Mouse (Mus musculus) midbrain, embryonic 12.5 days (tissue): ENCODE measurements around the gene Arhgap18. TPM values are rescaled to one million over a fixed set of nuclear protein-coding genes. Genes with fewer than 3 reads are reported as not detected.
A peak's percentile ranks its signal among the peaks of the same experiment; 100 is the strongest.

Experiments used
- ATAC-seq: fragments of 200-750 bp; cut with Nextera tagmentation; 2 replicates; pipeline ENCODE4 v1.8.0; 2017; ENCODE audit warnings: low read depth, moderate TSS enrichment, moderate library complexity; ENCODE audit not compliant: low FRiP score
- H3K27ac ChIP-seq: fragments of 300-500 bp; sonication (generic); replicated peaks from 2 replicates; pipeline ENCODE4 v1.5.1; 2016; ENCODE audit warnings: mild to moderate bottlenecking
- H3K27me3 ChIP-seq: fragments of 300-500 bp; sonication (generic); 2 replicates; pipeline ENCODE4 v1.6.1; 2016; ENCODE audit warnings: mild to moderate bottlenecking
- H3K36me3 ChIP-seq: fragments of 300-500 bp; sonication (generic); 2 replicates; pipeline ENCODE4 v1.6.1; 2016
- H3K4me1 ChIP-seq: fragments of 300-500 bp; sonication (generic); 2 replicates; pipeline ENCODE4 v1.6.1; 2016
- H3K4me2 ChIP-seq: fragments of 300-500 bp; sonication (generic); replicated peaks from 2 replicates; pipeline ENCODE4 v1.6.1; 2016; ENCODE audit warnings: mild to moderate bottlenecking, moderate library complexity
- H3K4me3 ChIP-seq: fragments of 300-500 bp; sonication (generic); 2 replicates; pipeline ENCODE4 v1.5.1; 2016; ENCODE audit warnings: mild to moderate bottlenecking
- H3K9ac ChIP-seq: fragments of 300-500 bp; sonication (generic); replicated peaks from 2 replicates; pipeline ENCODE4 v1.6.1; 2016; ENCODE audit warnings: mild to moderate bottlenecking, moderate library complexity
- H3K9me3 ChIP-seq: fragments of 300-500 bp; sonication (generic); 2 replicates; pipeline ENCODE4 v1.6.1; 2016; ENCODE audit warnings: mild to moderate bottlenecking
- WGBS: fragments of 180-500 bp; shearing (Covaris S2); methylation state at CpG from one replicate; pipeline ENCODE4 v1.1.7; 2016; 5-methylcytosine and 5-hydroxymethylcytosine counted together
- polyA plus RNA-seq: library from polyadenylated mRNA; unstranded; fragments of >200 nt; fragmentation: Nextera tagmentation; extraction: Ambion mirVana; gene quantifications from 2 replicates; pipeline ENCODE4 v1.2.1, GENCODE M21; 2016

Arhgap18 gene
- polyA plus RNA-seq, 1 experiment from 2014 or later: 17.8 TPM

DNA sequence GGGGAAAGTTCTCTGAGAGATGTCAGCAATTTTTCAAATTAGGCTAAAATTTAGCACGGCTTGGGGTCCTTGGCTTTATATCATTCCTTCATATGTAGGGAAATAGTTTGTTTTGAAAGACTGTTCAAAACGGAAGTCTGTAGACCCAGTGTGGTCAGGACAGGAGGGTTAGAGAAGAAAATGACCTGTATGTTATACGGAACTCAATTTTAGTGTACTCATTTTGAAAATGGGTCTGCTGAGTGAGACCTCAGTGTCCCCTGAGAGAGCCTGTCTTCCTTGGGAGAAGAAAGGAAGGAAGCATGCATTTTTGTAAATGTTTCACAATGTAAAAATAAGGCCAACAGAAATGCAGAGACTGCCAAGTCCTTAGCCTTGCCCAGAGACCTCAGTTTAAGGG lies 38.6 kb downstream of the Arhgap18 start:
- Histone ChIP-seq H3K9me3 (no peaks in the 10 kb centered on the region), H3K4me3 (no peak overlapping the region), H3K27me3 (no peaks in the 10 kb centered on the region), H3K4me1 (no peaks in the 10 kb centered on the region; the same call in 1 of the 2 replicates), H3K9ac (no peak overlapping the region), H3K4me2 (no peak overlapping the region), H3K27ac (no peak overlapping the region), H3K36me3 (no peaks in the 10 kb centered on the region)
- WGBS: 87% methylated on average over 3 of the region's 3 CpGs
- no peak for ATAC-seq

DNA sequence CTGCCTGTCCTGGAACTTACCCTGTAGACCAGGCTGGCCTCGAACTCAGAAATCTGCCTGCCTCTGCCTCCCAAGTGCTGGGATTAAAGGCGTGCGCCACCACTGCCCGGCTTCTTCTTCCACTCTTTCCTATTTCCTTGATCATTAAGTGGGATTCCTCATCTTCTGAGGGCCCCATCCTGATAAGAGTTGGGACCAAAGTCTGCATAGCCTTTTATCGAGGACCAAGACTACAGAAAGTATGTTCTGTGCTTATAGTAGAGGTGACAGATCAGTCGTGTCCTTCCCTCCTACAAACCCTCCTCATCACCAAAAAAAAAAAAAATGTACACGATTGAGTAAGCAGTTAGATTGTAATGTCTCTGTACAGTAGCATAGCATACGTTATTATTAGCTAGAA lies 39.8 kb downstream of the Arhgap18 start:
- H3K27me3 ChIP-seq: no peaks in the 10 kb centered on the region
- no peak overlapping the region for H3K27ac ChIP-seq
- no peak overlapping the region for H3K4me3 ChIP-seq
- no peak overlapping the region for H3K9ac ChIP-seq
- H3K36me3 ChIP-seq: no peaks in the 10 kb centered on the region
- no peak for ATAC-seq
- no peak overlapping the region for H3K4me2 ChIP-seq
- 92% methylated on average over 8 of the region's 8 CpGs for WGBS
- no peaks in the 10 kb centered on the region; the same call in 1 of the 2 replicates for H3K4me1 ChIP-seq
- H3K9me3 ChIP-seq: no peaks in the 10 kb centered on the region

- H3K9ac ChIP-seq: no peak overlapping the region
- WGBS: 83% methylated on average over 10 of the region's 10 CpGs
- no peaks in the 10 kb centered on the region for H3K27me3 ChIP-seq
- no peak overlapping the region for H3K27ac ChIP-seq
- no peaks in the 10 kb centered on the region for H3K36me3 ChIP-seq
- no peaks in the 10 kb centered on the region for H3K9me3 ChIP-seq
- no peak overlapping the region for H3K4me2 ChIP-seq
- no peaks in the 10 kb centered on the region; the same call in 1 of the 2 replicates for H3K4me1 ChIP-seq
- no peak for ATAC-seq
- H3K4me3 ChIP-seq: no peak overlapping the region
These were observed 43.4 kb downstream of the Arhgap18 start for GRCm38 (mm10) chr10:26796432-26797286.

DNA sequence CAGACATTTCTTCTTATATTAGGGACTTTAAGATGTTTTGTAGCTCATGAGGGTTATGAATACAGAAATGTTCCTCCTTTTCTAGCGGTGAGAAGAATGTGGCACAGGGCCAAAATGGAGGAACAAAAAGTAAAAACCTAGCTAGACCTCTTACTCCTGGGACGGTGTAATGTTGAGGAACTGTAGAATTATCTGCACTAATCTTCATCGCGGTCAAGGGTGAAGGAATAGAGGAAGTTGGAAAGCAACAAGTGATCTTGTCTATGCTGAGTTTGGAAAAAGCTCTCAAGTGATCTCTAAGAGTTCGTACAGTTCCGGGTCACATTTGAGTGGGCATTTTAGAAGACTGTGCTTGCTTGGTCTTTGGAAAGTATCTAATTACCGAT lies 44.1 kb downstream of the Arhgap18 start:
- no peak overlapping the region for H3K9ac ChIP-seq
- WGBS: 91% methylated on average over 7 of the region's 7 CpGs
- no peak for ATAC-seq
- H3K9me3 ChIP-seq: no peaks in the 10 kb centered on the region
- H3K4me2 ChIP-seq: no peak overlapping the region
- H3K36me3 ChIP-seq: no peaks in the 10 kb centered on the region
- H3K27ac ChIP-seq: no peak overlapping the region
- H3K4me3 ChIP-seq: no peak overlapping the region
- H3K27me3 ChIP-seq: no peaks in the 10 kb centered on the region
- H3K4me1 ChIP-seq: no peaks in the 10 kb centered on the region; the same call in 1 of the 2 replicates

DNA sequence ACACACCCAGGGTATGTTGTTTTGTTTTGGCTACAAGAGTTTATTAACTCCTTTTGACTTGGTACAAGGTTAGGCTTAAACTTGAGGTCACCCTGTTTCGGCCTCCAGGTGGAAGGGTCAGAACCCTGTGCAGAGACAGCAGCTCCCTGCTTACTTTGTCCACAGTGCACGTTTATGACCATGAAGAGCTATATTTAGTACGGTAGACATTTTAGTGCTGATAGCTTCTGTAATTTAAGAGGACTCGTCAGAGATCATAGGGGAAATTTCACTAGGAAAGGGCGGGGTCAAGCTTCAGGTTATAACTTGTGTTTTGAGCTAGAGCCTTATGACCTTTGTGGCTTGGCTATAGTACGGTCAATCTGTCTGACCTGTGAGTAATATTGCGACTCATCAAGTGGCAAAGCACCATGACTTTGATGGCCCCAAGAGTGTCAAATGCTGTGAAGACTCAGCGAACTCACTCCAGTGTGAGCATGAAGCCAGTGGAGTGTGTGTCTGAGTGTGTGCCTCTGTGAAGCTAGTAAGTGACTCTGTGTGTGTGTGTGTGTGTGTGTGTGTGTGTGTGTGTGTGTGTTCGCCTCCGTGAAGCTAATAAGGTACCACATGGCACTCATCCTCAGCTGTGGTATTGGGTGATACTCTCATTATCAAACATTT lies 45.7 kb downstream of the Arhgap18 start:
- Histone ChIP-seq H3K4me2 (no peak overlapping the region), H3K4me3 (no peak overlapping the region), H3K9me3 (no peaks in the 10 kb centered on the region), H3K27ac (no peak overlapping the region), H3K4me1 (no peaks in the 10 kb centered on the region; the same call in 1 of the 2 replicates), H3K27me3 (no peaks in the 10 kb centered on the region), H3K36me3 (no peaks in the 10 kb centered on the region), H3K9ac (no peak overlapping the region)
- ATAC-seq: no peak
- 85% methylated on average over 10 of the region's 10 CpGs for WGBS

DNA sequence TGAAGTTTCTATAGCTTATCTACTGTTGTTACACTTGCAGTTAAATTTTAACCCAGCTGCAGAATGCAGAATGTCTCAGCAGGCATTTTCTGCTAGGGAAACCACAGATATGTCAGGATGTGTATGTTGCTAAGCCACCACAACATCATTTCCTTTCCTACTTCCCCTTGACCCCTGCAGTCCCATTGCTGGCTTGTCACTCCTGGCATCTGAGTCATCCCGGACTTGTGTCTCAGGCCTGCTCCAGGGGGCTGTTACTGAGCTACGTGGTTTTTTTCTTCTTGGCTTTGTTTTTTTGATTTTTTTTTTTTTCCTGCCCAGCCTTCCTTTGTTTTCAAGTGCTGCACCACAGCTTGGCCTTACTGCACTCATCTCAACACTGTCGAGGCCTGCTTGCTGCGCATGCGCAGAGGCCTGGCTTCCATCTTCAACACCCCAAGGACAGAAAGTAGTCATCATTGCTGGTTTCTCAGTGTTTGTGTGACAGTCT lies 46.4 kb downstream of the Arhgap18 start:
- ATAC-seq: no peak
- Histone ChIP-seq H3K27me3 (no peaks in the 10 kb centered on the region), H3K36me3 (no peaks in the 10 kb centered on the region), H3K4me3 (no peak overlapping the region), H3K27ac (no peak overlapping the region), H3K9me3 (no peaks in the 10 kb centered on the region), H3K4me1 (no peaks in the 10 kb centered on the region; the same call in 1 of the 2 replicates), H3K9ac (no peak overlapping the region), H3K4me2 (no peak overlapping the region)
- 52% methylated on average over 5 of the region's 5 CpGs for WGBS

- WGBS: 47% methylated on average over 5 of the region's 5 CpGs
- Histone ChIP-seq H3K4me2 (no peak overlapping the region), H3K9me3 (no peaks in the 10 kb centered on the region), H3K4me1 (no peaks in the 10 kb centered on the region), H3K27ac (no peak overlapping the region), H3K4me3 (no peak overlapping the region), H3K9ac (no peak overlapping the region), H3K36me3 (no peaks in the 10 kb centered on the region), H3K27me3 (no peaks in the 10 kb centered on the region)
- peak; percentile 81 for ATAC-seq
These were observed 51.2 kb downstream of the Arhgap18 start for GRCm38 (mm10) chr10:26804351-26804983.

- Histone ChIP-seq H3K27me3 (no peaks in the 10 kb centered on the region), H3K9me3 (no peaks in the 10 kb centered on the region), H3K36me3 (no peaks in the 10 kb centered on the region), H3K4me3 (no peak overlapping the region), H3K4me1 (no peaks in the 10 kb centered on the region), H3K4me2 (no peak overlapping the region), H3K9ac (no peak overlapping the region), H3K27ac (no peak overlapping the region)
- ATAC-seq: no peak
- WGBS: 64% methylated on average over 1 of the region's 1 CpGs
These were observed 51.8 kb downstream of the Arhgap18 start for GRCm38 (mm10) chr10:26805007-26805406.

DNA sequence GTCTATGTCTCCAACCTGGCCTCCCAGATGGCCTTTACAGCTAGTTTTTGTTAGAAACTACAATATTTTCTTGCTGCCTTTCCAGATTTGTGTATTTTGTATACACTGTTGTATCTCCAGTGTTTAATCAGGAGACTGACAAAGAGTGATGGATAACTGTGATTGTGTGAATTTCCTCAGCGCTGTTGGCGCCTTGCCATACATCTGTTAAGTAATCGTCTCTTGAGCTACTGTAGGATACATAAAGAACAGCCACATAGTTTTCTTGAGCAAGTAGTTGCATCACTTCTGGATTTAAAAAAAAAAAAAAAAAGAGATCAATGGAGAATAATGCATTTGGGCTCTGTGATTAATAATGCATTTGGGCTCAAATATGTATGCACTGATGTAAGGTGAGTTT lies 52.9 kb downstream of the Arhgap18 start:
- Histone ChIP-seq H3K27ac (no peak overlapping the region), H3K4me1 (no peaks in the 10 kb centered on the region), H3K4me3 (no peak overlapping the region), H3K9me3 (no peaks in the 10 kb centered on the region), H3K4me2 (no peak overlapping the region), H3K9ac (no peak overlapping the region), H3K27me3 (no peaks in the 10 kb centered on the region), H3K36me3 (no peaks in the 10 kb centered on the region)
- WGBS: 82% methylated on average over 3 of the region's 3 CpGs
- no peak for ATAC-seq

GRCm38 (mm10) chr10:26810059-26810458 lies 56.8 kb downstream of the Arhgap18 start:
- Histone ChIP-seq H3K4me3 (no peak overlapping the region), H3K4me2 (no peak overlapping the region), H3K9me3 (no peaks in the 10 kb centered on the region), H3K27me3 (no peaks in the 10 kb centered on the region), H3K9ac (no peak overlapping the region), H3K36me3 (no peaks in the 10 kb centered on the region), H3K27ac (no peak overlapping the region), H3K4me1 (no peaks in the 10 kb centered on the region)
- no peak for ATAC-seq
- 90% methylated on average over 7 of the region's 7 CpGs for WGBS

DNA sequence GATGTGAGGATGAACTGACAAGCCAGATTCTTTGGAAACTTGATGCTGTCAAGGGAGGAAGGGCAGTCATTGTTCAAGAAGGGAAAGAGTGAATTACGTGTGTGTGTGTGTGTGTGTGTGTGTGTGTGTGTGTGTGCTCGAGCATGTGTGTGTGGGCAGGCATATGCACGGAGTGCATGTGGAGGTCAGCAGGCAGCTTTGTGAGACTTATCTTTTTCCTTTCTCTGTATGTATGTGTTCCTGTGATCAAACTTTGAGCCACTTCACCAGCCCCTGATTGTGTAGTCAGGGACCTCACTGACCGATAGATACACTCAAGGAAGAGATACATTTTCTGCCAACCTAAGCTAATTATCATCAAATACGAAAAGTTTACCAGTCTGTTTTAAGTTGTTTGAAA lies 57.6 kb downstream of the Arhgap18 start:
- H3K27me3 ChIP-seq: no peaks in the 10 kb centered on the region
- H3K9me3 ChIP-seq: no peaks in the 10 kb centered on the region
- no peak overlapping the region for H3K27ac ChIP-seq
- H3K4me1 ChIP-seq: no peaks in the 10 kb centered on the region
- H3K4me3 ChIP-seq: no peak overlapping the region
- ATAC-seq: no peak
- 79% methylated on average over 5 of the region's 5 CpGs for WGBS
- no peaks in the 10 kb centered on the region for H3K36me3 ChIP-seq
- H3K4me2 ChIP-seq: no peak overlapping the region
- no peak overlapping the region for H3K9ac ChIP-seq

GRCm38 (mm10) chr10:26811342-26811741 lies 58.1 kb downstream of the Arhgap18 start:
- no peak overlapping the region for H3K9ac ChIP-seq
- no peak overlapping the region for H3K4me2 ChIP-seq
- ATAC-seq: no peak
- H3K9me3 ChIP-seq: no peaks in the 10 kb centered on the region
- no peaks in the 10 kb centered on the region for H3K4me1 ChIP-seq
- no peaks in the 10 kb centered on the region for H3K36me3 ChIP-seq
- 83% methylated on average over 4 of the region's 4 CpGs for WGBS
- H3K27me3 ChIP-seq: no peaks in the 10 kb centered on the region
- no peak overlapping the region for H3K27ac ChIP-seq
- H3K4me3 ChIP-seq: no peak overlapping the region
